Mouse (Mus musculus) gastrocnemius, adult 18-20 months (tissue): ENCODE results near the gene Pgghg. TPM values are rescaled to one million over a fixed set of nuclear protein-coding genes. Genes with fewer than 3 reads are reported as not detected.

Experiments
- DNase-seq: peaks from one replicate; pipeline ENCODE4 v3.0.0; 2021; ENCODE audit warnings: low spot score
- total RNA-seq, 2 experiments: library from RNA; stranded (reverse); gene quantifications; 2 replicates each; pipeline ENCODE4 v1.2.3; 2021

Pgghg gene
- total RNA-seq, 2 experiments from 2014 or later, result 2.2 to 3.4 TPM

DNA sequence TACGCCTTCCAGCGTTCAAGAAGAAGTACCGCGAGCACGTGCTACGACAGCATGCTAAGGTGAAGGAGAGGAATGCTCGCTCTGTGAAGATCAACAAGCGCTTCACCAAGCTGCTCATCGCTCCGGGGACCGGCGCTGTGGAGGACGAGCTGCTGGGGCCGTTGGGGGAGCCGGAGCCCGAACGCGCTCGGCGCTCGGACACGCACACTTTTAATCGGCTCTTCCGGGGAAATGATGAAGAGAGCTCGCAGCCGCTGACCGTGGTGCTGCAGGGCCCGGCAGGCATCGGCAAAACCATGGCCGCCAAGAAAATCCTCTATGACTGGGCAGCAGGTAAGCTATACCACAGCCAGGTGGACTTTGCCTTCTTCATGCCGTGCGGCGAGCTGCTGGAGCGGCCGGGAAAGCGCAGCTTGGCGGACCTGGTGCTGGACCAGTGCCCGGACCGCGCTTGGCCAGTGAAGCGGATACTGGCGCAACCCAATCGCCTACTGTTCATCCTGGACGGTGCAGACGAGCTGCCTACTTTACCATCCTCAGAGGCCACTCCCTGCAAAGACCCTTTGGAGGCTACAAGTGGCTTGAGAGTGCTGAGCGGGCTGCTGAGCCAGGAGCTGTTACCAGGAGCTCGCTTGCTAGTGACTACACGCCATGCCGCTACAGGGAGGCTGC, 18.7 kb upstream of the Pgghg start:
- peak; percentile 50 for DNase-seq

DNA sequence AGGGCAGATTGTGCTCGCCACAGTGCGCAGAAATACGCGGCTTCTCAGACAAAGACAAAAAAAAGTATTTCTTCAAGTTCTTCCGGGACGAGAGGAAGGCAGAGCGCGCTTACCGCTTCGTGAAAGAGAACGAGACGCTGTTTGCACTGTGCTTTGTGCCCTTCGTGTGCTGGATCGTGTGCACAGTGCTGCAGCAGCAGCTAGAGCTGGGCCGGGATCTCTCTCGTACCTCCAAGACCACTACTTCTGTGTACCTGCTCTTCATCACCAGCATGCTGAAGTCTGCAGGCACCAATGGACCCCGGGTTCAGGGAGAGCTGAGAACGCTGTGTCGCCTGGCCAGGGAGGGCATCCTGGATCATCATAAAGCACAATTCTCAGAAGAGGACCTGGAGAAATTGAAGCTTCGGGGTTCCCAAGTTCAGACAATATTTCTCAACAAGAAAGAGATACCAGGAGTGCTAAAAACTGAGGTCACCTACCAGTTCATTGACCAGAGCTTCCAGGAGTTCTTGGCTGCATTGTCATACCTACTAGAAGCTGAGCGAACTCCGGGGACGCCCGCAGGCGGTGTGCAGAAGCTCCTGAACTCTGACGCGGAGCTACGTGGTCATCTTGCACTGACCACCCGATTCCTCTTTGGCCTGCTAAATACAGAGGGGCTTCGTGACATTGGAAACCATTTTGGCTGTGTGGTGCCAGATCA, 18.0 kb upstream of the Pgghg start:
- DNase-seq, result no peak

DNA sequence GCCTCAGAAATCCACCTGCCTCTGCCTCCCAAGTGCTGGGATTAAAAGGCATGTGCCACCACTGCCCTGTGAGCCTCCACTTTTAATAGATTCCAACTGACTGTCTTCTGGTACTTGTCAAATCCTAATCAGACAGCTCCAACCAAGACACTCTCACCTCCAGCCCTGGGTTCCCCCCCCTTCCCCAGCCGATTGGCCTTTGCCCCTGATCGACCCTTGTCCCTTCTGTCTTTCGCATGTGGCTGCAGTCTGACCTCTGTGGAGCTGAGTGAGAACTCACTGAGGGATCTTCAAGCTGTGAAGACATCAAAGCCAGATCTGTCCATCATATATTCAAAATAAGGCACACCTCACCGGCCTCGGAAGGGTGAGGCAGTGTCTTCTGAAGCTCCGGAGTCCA, 14.0 kb upstream of the Pgghg start:
- no peak for DNase-seq

GRCm38 (mm10) chr7:140938436-140938835, 2.8 kb upstream of the Pgghg start:
- no peak for DNase-seq

DNA sequence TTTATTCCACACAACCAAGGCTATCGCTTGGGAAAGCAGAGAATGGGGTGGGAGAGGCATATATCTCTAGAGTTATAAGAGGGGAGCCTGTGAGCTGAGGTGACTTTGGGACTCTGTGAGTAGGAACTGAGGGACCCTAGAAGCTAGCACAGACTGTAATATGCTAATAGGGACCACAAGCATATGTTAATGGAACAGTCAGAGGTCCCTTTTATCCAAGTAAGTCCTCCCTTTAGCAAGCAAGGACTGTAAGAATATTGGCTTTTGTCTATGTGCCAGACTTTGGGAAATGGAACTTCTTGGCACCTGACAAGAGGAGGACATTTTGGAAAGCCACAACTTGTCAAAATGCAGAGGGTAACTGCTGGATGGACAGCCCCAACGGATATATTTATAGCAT, 2.3 kb upstream of the Pgghg start:
- no peak for DNase-seq

DNA sequence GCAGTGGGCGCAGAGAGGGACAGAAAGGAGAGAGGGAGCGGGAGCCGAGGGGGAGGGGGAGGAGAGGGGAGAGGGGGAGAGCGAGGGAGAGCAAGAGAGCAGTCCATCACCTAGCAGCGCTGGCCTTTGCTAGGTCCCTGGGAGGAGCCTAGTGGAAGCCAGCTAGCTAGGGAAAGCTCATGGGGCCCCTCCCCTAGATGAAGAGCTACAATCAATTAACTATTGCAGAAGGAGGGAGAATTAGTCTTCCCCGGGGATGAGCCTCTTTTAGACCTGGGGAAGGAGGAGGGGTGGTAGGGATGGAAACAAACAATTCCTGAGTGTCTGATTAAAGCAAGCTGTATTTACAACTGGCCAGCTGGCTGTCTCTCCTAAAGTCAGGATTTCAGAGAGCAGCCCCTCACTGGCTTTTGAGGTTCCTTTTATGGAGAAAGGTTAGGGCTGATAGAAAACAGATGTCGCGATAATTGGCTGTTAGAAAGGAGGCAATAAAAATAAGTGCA, 1.5 kb upstream of the Pgghg start:
- peak; percentile 61 for DNase-seq

GRCm38 (mm10) chr7:140942341-140942740, 1.1 kb downstream of the Pgghg start:
- DNase-seq, result no peak

GRCm38 (mm10) chr7:140942811-140943210, 1.6 kb downstream of the Pgghg start:
- no peak for DNase-seq

GRCm38 (mm10) chr7:140943356-140943755, 2.2 kb downstream of the Pgghg start:
- no peak for DNase-seq

- no peak for DNase-seq
Observed at GRCm38 (mm10) chr7:140944236-140944635, 3.0 kb downstream of the Pgghg start.

DNA sequence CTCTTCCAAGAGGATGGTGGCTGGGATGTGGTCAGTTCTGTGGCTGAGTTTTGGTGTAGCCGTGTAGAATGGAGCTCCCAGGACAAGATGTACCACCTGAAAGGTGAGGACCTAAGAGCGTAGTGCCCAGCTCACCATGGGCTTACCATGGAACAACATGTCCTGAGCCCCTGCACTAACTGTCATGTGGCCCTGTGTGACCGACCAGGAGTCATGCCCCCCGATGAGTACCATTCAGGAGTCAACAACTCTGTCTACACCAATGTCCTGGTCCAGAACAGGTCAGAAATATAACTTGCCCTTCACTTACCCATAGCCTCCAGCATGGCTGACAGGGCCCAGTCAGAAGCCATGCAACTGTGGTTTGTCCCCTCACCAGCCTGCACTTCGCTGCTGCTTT, 4.1 kb downstream of the Pgghg start:
- DNase-seq, result no peak

GRCm38 (mm10) chr7:140946311-140946710, 5.1 kb downstream of the Pgghg start:
- DNase-seq, result no peak

- no peak for DNase-seq
Observed at GRCm38 (mm10) chr7:140946980-140947379, 5.8 kb downstream of the Pgghg start.

GRCm38 (mm10) chr7:140948161-140948560, 7.0 kb downstream of the Pgghg start:
- no peak for DNase-seq

DNA sequence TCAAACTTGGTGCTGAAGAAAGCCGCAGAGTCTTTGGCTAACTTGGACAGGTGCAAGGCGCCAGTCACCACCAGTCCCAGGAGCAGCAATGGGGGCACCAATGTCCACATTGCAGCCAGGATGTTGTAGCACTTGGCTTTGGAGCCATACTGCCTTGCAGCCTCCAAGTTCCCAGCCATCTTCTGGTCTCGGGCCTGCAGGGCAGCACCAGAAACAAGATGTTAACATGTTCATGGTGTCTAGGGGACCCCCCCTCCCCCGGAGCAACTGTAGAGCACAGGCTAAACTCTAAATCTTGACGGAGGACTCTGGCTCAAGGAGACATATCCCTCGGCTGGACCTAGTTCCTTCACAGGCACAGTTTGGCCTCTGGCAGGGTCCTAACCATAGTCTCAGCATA, 8.1 kb downstream of the Pgghg start:
- no peak for DNase-seq

- DNase-seq, result no peak
Observed at GRCm38 (mm10) chr7:140949824-140950530, 8.8 kb downstream of the Pgghg start, which contains the start of gene Ifitm5. Ifitm5 (minus strand) TSS chr7:140950291.

DNA sequence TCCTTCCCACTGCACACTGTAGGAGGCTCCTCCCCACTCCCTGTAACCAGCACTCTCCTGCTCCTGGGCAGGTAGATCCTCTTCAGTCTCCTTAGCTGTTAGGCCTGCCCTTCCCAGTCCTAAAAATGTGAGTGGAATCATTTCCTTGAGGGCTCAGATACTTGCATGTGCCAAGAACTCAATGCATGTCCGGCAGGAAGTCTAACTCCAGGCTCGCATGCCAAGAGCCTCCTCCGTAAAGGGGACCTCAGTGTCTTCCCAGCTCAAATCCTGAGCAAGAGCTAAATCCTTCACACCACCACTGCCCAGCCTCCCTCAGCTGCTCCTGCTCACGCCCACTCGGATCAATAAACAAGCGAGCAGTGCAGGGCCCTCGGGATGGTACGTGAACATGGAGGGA, 9.9 kb downstream of the Pgghg start:
- DNase-seq, result no peak

DNA sequence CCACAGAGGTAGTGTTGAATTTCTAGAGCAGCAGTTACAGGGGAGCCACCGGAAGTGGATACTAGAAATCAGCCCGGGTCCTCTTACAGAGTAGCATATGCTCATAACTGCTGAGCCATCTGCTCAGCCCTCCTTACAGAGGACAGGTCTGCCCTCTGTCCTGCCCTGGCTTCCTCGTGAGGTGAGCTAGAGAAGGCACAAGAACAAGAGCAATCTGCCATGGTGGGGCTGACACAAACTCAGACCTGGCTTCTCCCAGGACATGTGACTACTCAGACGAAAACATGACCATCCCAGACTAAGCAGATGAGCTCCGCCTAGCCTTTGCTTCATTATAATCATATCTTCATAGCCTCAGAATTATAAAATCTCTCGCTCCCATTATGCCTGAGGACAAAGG, 10.6 kb downstream of the Pgghg start:
- no peak for DNase-seq

DNA sequence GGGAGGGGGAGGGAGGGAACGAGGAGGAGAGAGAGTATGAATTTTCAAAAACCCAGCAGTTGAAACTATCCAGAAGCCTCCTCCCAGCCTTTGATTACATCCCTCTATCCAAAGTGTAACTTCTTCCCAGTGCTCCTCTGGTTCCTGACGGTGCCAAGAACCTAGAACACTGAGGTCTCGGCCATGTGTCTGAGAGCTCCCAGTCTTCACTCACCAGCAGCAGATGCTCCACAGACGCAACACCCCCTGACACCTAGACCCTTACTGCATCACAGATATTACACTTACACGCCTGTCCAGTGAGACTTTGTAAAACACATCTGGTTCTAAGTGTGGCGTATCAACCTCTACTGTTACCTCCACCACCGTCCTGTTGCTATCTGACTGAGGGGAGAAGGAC, 11.2 kb downstream of the Pgghg start:
- no peak for DNase-seq

GRCm38 (mm10) chr7:140953133-140953532, 11.9 kb downstream of the Pgghg start:
- no peak for DNase-seq

DNA sequence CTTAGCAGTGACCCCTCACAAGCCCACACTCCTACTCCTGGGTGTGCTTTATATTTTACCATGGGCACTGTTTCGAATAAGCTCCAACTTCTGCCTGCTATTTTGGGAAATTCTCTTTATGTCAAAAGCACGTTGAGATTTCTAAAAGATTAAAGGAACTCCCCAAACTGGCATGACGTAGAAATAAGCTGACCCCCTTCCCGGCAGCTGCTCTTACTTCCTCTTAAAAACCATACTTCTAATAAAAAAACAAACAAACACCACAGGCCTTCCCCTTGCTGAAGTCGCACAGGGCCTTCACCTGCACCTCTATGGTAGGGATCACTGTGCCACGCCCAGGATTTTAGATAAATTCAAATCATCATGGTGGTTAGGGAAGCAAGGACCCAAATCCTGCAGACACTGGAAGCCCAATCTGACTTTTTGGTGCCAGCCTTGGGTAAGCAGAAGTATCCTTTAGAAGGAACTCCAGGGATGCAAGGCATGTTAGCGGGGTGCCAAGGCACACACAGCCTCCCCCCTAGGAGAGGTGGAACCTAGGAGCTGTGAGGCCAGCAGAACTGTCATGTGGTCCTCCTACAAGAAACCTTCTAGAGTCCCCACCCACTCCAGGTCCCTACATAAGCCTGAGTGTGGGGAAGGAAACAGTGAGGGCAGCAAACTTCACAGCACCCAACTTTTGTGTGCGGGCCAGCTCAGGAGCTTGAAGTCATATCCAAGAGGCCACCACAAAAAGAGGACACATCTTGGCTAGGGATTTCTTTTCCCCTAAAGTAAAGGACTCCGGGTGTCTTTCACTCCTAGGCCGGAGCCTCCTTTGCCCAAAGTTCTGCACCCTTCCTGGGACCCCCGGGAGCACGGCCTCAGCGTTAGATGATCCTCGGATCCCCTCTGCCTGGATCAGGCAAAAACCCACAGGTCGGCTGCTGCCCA, 12.9 kb downstream of the Pgghg start:
- no peak for DNase-seq
